Mouse (Mus musculus) left cerebral cortex, postnatal 36 days (tissue): ENCODE measurements at regions not wholly inside any gene's neighbourhood (a gene's known extent, or its start where the extent isn't known, plus 50 kb on each side); places are given as distances from the start of the nearest gene placed in this dataset. TPM values are rescaled to one million over a fixed set of nuclear protein-coding genes. Genes with fewer than 3 reads are reported as not detected.

Experiments
- DNase-seq, 2 experiments: peaks; one replicate each; pipeline ENCODE4 v3.0.0; 2021 to 2022; ENCODE audit warnings: low spot score in 2 of 2, mixed read lengths in 1 of 2
- intact Hi-C: fragments of 180-260 bp; cut with DNase I; formaldehyde crosslinking; loops from one replicate; pipeline ENCODE4 v1.15.1; 2025
- microRNA-seq: library from miRNA; unstranded; fragments of <30 nt; microRNA quantifications from one replicate; pipeline ENCODE4 v1.2.0, GENCODE M21; 2022

DNA sequence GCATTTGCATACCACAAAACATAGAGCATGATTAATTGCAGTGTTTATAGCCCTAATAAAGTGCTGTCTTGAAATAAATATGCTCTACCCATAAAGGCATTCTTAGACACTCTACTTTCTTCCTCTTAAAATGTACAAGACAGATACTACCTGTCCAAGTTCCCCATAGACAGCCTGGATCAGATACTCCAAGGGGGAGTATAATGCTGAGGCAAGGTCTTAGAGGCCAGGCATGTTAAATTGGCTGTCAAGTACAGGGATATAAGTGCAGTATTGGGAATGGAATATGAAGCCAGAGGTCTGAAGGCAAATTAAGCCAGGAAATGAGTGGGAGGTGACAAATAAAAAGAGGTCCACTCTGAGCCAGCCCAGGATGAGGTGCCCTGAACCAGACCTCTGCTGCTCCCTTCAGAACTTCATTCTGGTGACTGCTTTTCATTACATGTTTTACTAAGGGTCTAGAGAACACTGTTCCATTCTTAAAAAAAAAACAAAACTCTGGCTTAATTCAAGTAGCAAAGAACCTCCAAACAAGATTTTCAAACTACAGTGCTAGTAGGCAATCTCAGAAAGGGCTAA is 142.0 kb upstream of the Tusc1 start:
- intact Hi-C loops: no loop called here

GRCm38 (mm10) chr4:93467998-93468397 is 132.7 kb upstream of the Tusc1 start:
- intact Hi-C loops: no loop called here
- no peak for DNase-seq

More for the DNA sequence above, 142.0 kb upstream of the Tusc1 start:
- no peak for DNase-seq

DNA sequence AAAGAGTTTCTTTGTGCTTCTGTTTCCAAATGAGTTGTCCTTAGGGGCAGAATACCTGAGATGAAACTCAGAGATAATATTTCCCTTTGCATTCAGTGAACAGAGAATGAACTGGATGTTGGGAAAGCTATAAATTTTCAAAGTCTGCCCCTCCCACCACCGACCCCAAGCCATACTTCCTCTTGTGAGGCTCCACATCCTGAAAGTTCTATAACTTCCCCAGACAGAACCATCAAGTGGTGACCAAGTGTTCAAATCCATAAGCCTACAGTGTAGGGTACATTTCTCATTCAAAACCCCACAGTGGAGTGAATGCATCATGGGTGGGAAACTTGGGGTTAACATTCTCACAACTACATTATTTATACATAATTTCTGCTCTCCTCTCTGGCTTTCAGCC is 132.1 kb upstream of the Tusc1 start:
- intact Hi-C loops: no loop called here
- DNase-seq: no peak

- no peak for DNase-seq
- intact Hi-C loops: no loop called here
Measured at GRCm38 (mm10) chr4:93451357-93451756, 116.0 kb upstream of the Tusc1 start.

- intact Hi-C loops: no loop called here
- DNase-seq: no peak
Measured at GRCm38 (mm10) chr4:93450831-93451230, 115.5 kb upstream of the Tusc1 start.

DNA sequence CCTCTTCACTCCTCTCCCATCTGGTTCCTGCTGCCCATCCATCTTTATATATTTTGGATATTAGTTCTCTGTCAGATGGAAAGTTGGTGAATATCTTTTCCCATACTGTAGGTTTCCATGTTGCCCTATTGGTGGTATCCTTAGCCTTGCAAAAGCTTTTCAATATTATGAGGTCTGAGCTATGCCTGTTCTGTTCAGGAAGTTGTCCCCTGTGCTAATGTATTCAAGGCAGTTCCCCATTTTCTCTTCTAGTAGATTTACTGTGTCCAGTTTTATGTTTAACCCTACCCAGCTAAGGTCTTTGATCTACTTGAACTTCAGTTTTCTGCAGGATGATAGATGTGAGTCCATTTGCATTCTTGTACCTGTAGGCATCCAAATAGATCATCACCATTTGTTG is 109.4 kb upstream of the Tusc1 start:
- no peak for DNase-seq
- intact Hi-C loops: no loop called here

- DNase-seq: no peak
- intact Hi-C loops: no loop called here
Measured at GRCm38 (mm10) chr4:93438587-93439336, 103.5 kb upstream of the Tusc1 start.

- DNase-seq: no peak
- intact Hi-C loops: no loop called here
Measured at GRCm38 (mm10) chr4:93437386-93438130, 102.2 kb upstream of the Tusc1 start.

- intact Hi-C loops: no loop called here
- no peak for DNase-seq
Measured at GRCm38 (mm10) chr4:93412695-93413094, 77.4 kb upstream of the Tusc1 start.

DNA sequence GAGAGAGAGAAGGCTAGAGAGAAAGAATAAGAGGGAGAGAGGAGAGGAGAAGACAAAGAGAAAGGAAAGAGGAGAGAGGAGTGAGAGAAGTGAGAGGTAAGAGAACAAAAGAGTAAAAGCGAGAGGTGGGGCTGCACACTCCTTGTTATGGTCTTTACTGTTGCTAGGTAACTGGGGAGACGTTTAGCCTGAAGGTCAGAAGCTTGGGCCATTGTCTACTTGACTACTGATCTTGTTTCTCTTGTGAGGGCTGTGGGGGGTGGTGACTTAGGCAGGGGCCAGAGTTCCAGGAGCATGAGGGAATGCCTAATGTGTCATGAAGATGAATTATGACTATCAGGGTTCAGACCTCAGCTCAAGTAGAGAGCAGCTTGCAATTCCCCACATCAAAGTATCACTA is 71.6 kb upstream of the Tusc1 start:
- DNase-seq: no peak
- intact Hi-C loops: no loop called here

GRCm38 (mm10) chr4:93400579-93400978 is 65.3 kb upstream of the Tusc1 start:
- no peak for DNase-seq
- intact Hi-C loops: no loop called here

Small RNA genes lying in the stretch of these regions (microRNA-seq; reads per million reads assigned to microRNA genes)
- gene Gm22619: not detected
